Mouse (Mus musculus): ENCODE results near the gene Gpsm2.
"Not testable (repeated sequence)": the region's sequence is repeated elsewhere in the genome, so short reads cannot be mapped to it uniquely, and the experiment has no call there.

Gene Gpsm2

DNA sequence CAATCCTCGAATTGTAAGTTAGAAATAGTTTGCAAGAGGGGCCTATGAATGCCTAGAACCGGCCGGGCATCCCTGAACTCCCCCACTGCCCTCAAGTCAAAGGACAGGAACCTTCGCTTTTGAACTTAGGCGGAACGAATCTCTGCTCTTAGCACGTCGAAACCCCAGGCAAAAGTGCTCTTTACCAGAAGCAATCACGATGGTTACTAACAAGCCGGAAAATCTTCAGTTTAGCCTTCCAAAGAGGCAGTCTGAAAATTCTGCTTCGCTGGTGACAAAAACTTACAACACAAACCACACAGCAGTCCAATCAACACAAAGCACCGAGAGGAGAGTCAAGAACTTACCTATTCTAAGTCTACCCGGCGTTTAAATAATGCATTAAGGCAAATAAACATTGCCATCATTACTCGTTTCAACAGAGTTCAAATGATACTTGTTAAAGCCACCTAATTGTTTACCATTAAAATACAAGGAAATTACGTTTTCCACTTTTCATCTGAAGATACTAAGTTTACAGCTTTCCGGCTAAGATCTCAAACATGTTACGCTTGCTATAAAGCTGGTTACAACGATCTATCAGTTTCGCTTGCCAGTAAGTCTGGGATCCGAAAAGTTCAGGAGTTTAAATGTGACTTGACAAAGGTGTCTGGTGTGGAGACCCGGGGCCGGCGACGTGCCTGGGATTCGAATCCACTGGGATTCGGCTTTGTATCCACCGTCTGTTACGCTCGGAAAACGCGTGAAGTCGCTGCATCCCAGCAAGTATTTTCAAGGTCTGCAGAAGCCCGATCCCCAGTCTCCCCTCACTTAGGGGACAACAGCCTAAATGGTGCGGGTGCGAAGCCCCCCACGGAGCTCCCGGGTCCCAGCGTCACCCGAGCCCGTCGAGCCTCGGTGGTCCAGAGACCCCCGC is 775 bp downstream of the Gpsm2 start:
- peak; percentile 71 to 80 for DNase-seq

DNA sequence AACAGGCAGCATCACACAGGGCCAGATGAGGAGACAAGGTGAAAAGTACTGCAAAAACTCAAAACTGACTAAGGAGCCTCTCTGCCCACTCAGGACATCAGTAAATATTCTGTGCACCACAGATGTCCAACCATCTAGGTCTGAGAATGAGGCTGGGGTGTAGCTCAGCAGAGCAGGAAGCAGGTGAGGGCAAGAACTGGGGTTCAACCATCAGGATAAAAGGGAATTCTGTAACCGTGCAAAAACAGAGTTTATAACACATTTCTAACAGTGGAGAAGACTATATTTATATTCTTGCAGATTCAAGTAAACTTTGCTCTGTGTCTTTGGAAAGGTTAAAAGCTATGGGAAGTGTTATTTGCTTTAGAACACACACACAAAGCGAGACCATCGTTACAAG is 2.3 kb downstream of the Gpsm2 start:
- no peak for DNase-seq

DNA sequence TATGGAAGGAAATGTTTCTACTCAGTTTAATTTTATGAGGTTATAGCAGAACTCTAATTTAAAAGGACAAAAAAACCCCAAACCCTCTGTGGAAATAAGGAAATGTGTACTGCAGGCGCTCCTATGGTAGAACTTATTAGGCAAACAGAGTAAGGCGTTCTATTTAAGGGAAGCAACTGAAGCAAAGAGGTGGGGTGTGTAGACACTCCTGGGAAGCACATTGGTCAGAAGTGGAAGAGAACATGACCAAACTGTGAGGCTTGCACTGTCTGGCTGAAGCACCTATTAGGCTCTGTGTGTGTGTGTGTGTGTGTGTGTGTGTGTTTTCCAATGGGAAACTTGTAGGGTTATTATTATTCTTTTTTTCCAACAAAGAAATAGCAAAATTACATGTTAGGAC is 2.8 kb downstream of the Gpsm2 start:
- no peak for DNase-seq

DNA sequence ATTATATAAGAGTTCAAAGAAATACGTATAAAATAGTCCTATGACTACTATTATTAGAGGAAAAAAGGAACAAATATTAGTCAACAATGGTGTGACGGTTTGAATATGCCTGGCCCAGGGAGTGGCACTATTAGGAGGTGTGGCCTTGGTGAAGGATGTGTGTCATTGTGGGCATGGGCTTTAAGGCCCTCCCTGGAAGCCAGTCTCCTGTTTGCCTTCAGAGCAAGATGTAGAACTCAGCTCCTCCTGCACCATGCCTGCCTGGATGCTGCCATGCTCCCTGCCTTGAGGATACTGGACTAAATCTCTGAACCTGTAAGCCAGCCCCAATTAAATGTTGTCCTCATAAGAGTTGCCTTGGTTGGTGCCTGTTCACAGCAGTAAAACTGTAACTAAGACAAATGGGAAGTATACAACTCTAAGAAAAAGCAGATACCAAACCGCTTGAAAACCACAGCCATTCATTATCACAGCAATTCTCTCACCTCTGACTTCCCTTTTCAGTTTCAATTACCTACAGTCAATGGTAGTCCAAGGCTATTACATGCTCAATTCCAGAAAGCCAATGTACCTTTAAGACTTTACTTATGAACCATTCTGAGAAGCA is 4.1 kb downstream of the Gpsm2 start:
- no peak for DNase-seq

DNA sequence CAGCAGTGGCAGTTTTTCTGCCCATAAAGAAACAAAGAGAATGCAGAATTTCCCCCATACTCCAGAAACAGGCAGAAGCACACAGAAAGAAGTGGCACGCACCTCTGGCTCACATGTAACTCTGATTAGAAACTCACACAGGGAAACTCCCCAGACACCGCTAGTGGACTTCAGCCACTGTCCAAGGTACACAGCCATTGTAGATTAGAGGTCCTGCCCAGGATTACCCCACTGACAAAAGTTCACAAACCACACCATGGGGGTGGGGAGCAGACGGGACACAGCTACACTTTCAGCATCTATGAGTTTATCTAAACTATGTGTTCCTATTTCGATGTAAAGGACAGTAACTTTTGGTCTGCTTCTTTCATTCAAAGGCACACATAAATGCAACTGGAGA is 7.3 kb downstream of the Gpsm2 start:
- DNase-seq, result peak; percentile 18 to 44

DNA sequence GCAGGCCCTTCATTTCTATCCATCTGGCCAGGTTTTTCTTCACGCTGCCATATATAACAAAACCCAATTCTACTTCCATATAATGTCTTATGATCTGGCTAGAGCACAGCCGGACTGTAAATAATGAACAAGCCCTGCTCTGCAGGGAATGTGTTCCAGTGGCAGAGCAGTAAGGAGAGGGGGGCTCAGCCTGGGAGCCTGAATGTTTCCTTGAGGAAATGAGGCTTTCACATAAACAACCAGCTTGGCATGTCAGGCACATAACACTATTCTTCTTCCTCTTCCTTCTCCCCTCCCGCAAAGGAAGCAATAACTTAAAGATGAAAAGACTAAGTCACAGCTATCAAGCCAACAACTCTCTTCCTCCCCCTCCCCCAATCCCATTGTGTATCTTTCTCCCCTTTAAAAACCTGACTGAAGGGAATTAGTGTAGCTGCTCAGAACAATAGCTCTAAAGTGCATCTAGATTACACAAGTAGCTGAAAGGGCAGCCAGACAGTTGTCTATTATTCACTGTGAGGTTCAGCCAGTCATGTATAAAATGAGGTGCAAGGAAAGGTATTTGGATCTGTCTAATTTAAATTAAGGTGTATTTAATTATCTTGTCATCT is 8.9 kb downstream of the Gpsm2 start:
- DNase-seq, result peak in 1 of 2 experiments; percentile 51

DNA sequence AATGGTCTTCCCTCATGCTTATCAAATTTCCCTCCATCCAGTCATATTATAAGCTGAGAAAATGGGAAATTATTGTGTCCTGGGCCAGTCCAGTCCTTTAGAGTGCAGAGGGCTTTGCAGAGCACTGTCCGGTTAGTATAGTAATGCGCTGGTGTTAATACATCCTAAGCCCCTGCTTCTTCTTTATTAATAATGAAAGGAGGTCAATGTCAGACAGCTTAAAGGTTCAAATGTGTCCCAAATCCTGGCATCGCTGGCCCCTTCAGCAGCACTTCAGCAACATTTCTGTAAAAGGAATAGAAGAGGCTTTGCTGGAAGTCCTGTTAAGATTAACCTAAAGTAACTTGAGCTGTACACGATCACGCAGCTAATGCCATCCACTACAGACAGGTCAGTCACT is 10.8 kb downstream of the Gpsm2 start:
- DNase-seq, result no peak

DNA sequence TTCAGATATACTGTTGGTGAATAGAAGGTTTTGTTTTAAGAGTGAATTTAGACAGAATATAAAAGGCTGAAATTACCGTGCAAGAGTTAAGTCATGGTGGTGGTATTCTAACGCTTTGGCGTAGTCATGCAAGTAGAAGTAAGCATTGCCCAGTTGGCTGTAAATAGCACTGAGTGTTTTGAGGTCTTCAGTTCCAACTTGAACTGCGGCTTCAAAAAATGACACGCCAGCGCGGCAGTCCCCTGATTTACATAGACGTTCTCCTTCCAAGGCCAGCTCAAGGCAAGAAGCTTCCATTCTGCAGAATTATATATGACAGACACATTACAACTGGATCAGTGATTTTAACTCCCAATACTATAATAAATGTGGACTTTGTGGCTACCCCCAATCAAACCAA is 19.3 kb downstream of the Gpsm2 start:
- DNase-seq, result no peak

DNA sequence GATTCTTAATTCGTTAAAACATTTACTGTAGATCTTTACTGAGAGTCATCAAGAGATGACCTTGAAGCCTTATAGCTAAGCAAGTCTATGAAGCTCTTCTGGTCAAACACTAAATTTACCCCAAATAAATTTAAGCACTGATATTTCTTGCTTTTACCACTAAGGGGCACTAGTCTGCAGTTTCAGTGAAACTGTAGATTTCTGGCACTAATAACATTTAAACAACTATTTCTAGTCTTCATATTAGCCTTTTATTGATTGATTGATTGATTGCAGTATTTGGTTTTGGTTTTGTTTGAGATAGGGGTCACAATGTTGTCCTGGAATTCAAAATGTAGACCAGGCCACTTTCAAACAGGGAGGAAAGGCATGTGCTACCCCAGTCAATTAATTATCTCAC is 20.9 kb downstream of the Gpsm2 start:
- no peak for DNase-seq

DNA sequence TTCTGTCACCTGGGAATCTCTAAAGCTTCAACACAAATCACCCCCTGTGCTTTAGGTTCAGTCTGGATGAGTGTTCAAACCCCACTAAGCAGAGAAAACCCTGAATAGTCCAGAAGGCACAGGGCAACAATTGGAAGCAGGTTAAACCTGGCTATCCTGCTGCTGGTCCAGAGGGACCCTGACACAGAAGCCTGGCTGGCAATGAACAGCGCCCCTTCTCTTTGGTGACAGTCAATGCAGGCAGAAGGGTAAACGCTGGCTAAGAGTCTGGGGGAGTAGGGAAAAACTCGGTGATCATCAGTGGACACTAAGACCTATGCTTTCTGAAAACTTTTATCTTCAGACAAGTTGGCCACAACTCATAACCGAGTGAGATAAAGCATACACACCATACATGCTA is 22.3 kb downstream of the Gpsm2 start:
- DNase-seq, result no peak

DNA sequence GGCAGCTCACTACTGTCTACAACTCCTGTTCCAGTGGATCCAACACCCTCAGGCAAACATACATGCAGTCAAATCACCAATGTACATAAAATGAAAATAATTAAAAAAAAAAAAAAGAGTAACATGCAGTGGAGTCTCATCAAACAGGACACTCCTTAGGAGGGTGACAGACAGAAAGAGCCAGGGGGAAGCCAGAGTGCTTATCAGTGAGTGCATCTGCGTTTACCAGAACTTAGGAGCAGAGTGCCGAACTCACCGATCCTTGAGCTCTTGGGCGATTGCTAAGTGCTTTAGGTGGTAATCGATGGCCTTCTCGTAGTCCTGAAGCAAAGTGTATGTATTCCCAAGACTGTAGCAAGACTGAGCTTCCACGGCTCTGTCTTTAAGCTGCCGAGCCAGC is 23.4 kb downstream of the Gpsm2 start:
- DNase-seq, result no peak

DNA sequence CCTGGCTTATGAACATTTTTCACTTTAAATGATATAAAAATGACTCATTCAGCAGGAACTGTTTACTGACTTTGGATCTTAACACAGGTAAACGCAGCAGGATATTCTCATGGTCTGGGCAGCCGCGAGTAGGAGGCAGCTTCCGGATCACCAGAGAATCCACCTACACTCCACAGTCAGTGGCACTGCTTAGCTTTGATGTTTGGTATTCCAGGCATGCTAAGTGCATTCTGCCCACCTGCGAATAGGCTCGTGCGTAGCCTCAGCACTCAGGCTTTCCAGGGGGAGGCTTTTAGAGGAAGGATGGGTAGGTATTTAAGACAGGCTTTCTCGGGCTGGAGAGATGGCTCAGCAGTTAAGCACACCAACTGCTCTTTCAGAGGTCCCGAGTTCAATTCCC is 27.8 kb downstream of the Gpsm2 start:
- no peak for DNase-seq

DNA sequence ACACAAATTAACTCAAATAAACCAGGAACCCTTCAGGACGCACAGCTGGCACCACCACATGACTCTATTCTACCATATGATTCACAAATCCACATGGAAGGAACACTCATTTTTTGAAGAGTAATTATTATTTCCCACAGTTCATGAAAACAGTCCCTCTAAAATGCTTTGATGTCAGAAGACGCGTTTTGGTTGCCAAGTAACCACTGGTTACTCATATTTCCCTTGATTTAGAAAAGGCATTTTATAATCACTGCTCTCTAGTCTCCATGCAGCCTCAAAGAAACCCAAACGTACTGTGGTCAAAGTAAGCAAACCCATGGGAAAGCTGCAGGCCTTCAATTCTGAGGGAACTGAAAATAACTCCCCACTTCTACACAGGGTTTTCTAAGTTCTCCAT is 32.1 kb downstream of the Gpsm2 start:
- no peak for DNase-seq

DNA sequence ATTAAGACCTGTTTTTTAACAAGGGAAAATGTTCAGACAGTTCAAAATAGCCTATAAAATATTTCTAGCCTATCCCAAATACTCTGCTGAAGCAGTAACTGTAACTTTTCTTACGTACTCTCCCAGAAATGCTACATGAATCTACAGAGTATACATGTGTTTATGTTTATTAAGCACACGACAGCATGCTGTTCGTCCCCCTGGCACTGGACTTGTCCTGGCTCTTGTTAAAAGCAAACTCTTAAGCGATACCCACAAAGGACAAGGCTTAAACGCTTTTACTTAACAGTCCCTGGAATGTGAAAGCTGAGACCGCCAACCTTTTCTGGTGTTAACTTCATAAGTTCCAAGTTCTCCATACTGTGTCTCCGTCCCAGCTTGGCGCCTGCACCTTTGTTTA is 32.7 kb downstream of the Gpsm2 start:
- DNase-seq, result no peak

DNA sequence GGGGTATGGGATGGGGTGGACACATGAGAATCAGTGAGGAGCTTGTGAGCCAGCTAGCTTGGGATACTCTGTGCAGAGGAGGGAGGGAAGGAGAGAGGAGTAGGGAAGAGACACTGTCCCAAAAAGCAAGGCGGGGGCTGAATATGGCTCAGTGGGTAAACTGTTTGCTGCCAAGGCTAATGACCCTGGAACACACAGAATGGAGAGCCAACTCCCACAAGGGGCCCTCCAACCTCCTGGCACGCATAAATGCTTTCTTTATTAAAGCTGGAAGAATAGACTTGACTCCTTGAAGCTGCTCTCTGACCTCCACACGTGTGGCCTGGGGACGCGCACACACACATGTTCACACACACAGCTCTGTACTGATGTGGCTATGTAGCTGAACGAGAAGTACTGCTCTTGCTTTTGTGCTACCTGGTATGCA is 33.1 kb downstream of the Gpsm2 start:
- DNase-seq, result no peak

DNA sequence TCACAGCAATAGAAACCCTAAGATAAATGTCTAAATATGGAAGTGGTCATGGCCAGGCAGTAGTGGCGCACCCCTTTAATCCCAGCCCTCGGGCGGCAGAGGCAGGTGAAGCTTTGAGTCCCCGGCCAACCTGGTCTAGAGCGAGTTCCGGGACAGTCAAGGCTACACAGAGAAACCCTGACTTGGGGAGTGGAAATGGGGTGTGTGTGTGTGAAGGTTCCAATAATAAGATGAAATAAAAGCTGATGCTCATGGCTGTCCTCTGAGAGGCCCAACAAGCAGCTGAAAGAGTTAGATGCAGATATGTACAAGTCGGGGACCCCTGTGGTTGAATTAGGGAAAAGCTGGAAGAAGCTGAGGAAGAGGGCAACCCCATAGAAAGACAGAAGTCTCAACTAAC is 36.4 kb downstream of the Gpsm2 start:
- DNase-seq, result no peak

DNA sequence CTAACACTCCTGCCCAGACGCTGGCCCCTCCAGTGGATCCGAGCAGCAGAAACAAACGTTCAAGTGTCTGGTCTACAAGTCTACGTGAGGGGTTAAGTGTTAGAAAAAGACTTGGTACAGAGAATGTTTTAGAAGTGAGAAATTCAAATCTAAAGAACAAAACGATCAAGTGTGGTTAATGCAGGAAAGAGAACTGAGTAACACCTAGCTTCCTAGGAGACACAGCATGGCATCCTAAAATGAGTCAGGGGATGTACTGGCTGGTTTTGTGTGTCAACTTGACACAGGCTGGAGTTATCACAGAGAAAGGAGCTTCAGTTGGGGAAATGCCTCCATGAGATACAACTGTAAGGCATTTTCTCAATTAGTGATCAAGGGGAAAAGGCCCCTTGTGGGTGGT is 38.5 kb downstream of the Gpsm2 start:
- not testable (repeated sequence) for DNase-seq

DNA sequence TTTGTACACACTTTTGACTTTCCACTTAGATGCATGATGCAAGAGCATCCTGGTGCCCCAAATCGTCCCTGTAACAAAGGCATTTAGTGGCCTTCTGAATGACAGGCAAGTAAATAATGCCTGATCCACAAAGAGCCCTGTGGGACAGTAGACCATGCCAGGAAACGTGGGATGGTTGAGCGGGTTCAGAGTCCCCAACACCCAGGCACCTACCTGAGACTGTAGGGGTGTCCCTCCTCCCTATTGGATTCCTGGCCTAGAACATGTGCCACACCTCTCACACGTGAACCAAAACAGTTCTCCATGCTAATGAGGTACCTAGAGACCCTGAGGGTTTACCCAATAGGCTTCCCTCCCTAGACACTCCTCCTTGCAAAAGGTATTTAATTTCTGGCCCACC is 41.1 kb downstream of the Gpsm2 start:
- DNase-seq, result no peak

DNA sequence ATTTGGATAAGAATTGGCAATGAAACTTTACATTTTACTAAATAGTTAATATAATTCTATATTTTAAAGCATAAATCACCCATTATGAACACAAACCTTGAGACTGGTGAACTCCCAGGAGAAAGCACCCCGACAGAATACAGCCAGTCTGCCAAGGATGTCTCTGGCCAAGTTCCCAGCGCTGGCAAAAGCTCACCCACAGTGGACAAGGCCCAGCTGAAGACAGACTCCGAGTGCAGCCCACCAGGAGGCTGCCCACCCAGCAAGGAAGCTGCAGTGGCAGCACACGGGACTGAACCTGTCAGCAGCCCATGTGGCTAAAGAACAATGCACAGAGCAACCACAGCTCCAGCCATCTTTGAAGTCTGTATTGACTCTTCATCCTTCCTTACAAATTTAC is 45.5 kb downstream of the Gpsm2 start:
- DNase-seq, result no peak

DNA sequence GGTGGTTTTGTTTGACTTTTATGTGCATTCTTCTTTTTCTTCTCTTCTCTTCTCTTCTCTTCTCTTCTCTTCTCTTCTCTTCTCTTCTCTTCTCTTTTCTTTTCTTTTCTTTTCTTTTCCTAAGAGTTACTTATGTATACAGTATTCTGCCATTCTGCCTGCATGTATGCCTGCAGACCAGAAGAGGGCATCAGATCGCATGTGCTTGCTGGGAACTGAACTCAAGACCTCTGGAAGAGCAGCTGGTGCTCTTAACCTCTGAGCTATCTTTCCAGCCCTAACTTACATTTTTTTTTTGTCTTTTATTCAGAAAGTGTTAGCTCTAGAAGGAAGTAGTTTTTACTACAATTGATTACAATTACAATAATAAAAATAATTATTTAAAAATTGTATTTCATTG is 61.2 kb downstream of the Gpsm2 start:
- DNase-seq, result no peak

DNA sequence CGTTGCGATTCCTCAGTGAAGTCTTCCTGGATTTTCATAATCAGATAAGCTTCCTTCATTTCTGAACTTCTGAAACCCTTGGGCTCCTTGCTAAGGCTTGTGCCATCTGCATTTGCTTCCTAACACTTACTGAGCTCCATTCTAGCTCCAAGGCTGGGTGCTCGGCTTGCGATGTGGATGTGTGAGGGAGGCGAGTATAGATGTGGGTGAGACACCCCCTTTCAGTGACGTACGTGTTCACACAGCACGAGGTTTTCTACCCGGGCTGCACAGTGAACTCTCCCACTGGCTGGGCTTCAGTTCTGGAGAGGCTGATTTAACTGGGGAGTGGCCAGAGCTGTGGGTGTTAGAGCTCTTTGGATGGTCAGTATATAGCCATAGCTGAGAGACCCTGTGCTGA is 63.5 kb downstream of the Gpsm2 start:
- DNase-seq, result no peak

DNA sequence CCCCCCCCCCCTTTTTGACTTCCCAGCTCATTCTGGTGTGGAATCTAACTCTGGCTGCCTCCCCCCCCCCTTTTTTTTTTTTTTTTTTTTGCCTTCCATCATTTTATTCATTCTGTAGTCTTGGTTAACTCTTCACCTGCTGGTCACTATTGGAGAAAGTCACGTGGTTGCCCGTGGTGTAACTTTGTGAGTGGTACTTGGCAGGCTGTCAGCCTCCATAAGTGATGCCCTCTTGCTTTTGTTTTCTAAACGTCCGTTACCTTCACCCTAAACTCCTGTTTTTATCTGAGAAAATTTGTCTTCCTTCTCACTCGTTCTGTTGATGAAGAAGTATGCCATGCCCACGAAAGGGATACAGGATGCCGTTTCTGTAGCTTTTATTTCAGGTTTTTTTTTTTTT is 66.6 kb downstream of the Gpsm2 start:
- no peak for DNase-seq

DNA sequence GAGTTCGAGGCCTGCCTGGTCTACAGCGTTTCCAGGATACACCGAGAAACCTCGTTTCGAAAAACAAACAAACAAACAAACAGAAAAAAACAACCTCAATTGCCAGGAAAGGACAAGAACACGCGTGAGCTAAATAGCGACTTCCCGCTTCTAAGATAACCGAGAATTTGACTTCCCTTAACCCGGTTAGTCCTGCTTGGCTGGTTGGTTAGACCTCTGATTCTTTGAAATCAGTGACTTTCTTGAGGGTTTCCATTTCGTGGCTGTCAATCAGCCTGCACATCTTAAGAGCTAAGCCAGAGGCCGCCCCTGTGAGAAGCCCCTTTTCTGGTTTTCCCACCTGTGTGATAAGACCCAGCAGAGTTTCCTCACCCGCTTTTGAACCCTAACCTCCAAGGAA is 67.5 kb downstream of the Gpsm2 start:
- DNase-seq, result no peak

DNA sequence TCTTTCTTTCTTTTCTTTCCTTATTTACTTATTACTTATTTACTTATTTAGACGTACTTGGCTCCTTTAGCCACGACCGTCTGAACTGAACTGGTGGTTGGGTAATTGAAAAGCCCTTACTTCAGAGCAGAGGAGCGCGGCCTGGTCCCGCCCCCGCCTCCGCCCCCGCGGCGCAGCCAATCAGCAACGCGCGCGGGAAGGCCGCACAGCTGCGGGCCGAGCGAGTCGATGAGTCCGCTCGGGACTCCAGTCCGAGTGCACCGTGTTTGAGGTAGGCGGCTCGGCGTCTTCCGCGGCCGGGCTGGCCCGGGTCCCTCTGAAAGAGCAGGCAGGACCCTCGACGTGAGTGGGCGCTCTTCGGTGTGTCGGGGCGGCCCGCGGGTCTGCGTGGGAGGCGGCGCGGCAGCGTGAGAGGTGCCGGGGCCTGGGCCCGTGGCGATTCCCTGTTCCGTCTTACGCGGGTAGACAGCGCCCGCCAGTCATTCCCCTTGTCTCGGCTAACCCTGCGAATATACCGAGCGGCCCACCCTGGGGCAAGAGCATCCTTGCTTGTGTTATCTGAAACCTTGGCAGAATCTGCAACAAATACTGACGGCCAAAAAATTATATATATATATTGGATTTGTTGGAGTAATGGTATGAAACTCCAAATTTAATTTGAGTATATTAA is 68.3 kb downstream of the Gpsm2 start, which contains the start of gene Clcc1:
Clcc1 (plus strand) TSS at position 204 of the 670 bp plus-strand sequence.
- peak; percentile 96 to 98 for DNase-seq
